Mouse (Mus musculus) cerebellum, postnatal 14 days (tissue): ENCODE results near the gene Slc22a20.
A peak's percentile ranks its signal among the peaks of the same experiment; 100 is the strongest.

ENCODE experiments used
- DNase-seq, 2 experiments: peaks; one replicate each; pipeline ENCODE4 v3.0.0; 2021; ENCODE audit warnings: mixed read lengths in 2 of 2

Gene Slc22a20

GRCm38 (mm10) chr19:5950218-5950617 lies 35.7 kb downstream of the Slc22a20 start:
- DNase-seq: no peak

GRCm38 (mm10) chr19:5945891-5946290 lies 40.1 kb downstream of the Slc22a20 start:
- peak in 1 of 2 experiments; percentile 33 for DNase-seq

GRCm38 (mm10) chr19:5945027-5945426 lies 40.9 kb downstream of the Slc22a20 start:
- no peak for DNase-seq

GRCm38 (mm10) chr19:5944145-5944544 lies 41.8 kb downstream of the Slc22a20 start:
- DNase-seq: no peak

- no peak for DNase-seq
Observed at GRCm38 (mm10) chr19:5943404-5943803, 42.5 kb downstream of the Slc22a20 start.

GRCm38 (mm10) chr19:5942581-5942980 lies 43.4 kb downstream of the Slc22a20 start:
- DNase-seq: no peak

GRCm38 (mm10) chr19:5940656-5941055 lies 45.3 kb downstream of the Slc22a20 start:
- DNase-seq: peak; percentile 47 to 56

GRCm38 (mm10) chr19:5940173-5940572 lies 45.8 kb downstream of the Slc22a20 start:
- DNase-seq: peak; percentile 92 to 95

- peak; percentile 40 to 51 for DNase-seq
Observed at GRCm38 (mm10) chr19:5939715-5940114, 46.2 kb downstream of the Slc22a20 start.

- DNase-seq: no peak
Observed at GRCm38 (mm10) chr19:5938516-5938915, 47.4 kb downstream of the Slc22a20 start.

- DNase-seq: peak in 1 of 2 experiments; percentile 42
Observed at GRCm38 (mm10) chr19:5937836-5938406, 48.0 kb downstream of the Slc22a20 start.

GRCm38 (mm10) chr19:5937095-5937835 lies 48.7 kb downstream of the Slc22a20 start:
- DNase-seq: peak in 1 of 2 experiments; percentile 31

GRCm38 (mm10) chr19:5935691-5936090 lies 50.3 kb downstream of the Slc22a20 start:
- no peak for DNase-seq

GRCm38 (mm10) chr19:5935266-5935665 lies 50.7 kb downstream of the Slc22a20 start:
- DNase-seq: no peak

- peak in 1 of 2 experiments; percentile 32 for DNase-seq
Observed at GRCm38 (mm10) chr19:5929634-5930596, 56.0 kb downstream of the Slc22a20 start.

- no peak for DNase-seq
Observed at GRCm38 (mm10) chr19:5928546-5928945, 57.4 kb downstream of the Slc22a20 start.

GRCm38 (mm10) chr19:5928104-5928503 lies 57.8 kb downstream of the Slc22a20 start:
- DNase-seq: peak in 1 of 2 experiments; percentile 39

- no peak for DNase-seq
Observed at GRCm38 (mm10) chr19:5927532-5927931, 58.4 kb downstream of the Slc22a20 start.

GRCm38 (mm10) chr19:5927026-5927425 lies 58.9 kb downstream of the Slc22a20 start:
- DNase-seq: no peak

- DNase-seq: peak in 1 of 2 experiments; percentile 36
Observed at GRCm38 (mm10) chr19:5925311-5925855, 60.6 kb downstream of the Slc22a20 start.

- peak; percentile 97 for DNase-seq
Observed at GRCm38 (mm10) chr19:5924713-5925093, 61.2 kb downstream of the Slc22a20 start, which contains the start of gene Cdc42ep2. Cdc42ep2 (minus strand) TSS chr19:5924816.

- DNase-seq: peak; percentile 97 to 99
Observed at GRCm38 (mm10) chr19:5923990-5924712, 61.8 kb downstream of the Slc22a20 start.
